Mouse (Mus musculus) hindbrain, embryonic 11.5 days (tissue): Measurements from ENCODE around the gene Arhgef12. TPM values are rescaled to one million over a fixed set of nuclear protein-coding genes. Genes with fewer than 3 reads are reported as not detected.

Experiments
- ATAC-seq: fragments of 200-750 bp; cut with Nextera tagmentation; 2 replicates; pipeline ENCODE4 v1.8.0; 2017; ENCODE audit warnings: mild to moderate bottlenecking, moderate TSS enrichment, moderate library complexity; ENCODE audit not compliant: low FRiP score
- DNase-seq: peaks from one replicate; pipeline ENCODE4 v3.0.0-alpha.2; 2015; ENCODE audit warnings: low spot score
- H3K27ac ChIP-seq: fragments of 300-500 bp; sonication (generic); 2 replicates; pipeline ENCODE4 v1.5.1; 2014; ENCODE audit warnings: mild to moderate bottlenecking, low read depth, low read length
- H3K27me3 ChIP-seq: fragments of 300-500 bp; sonication (generic); 2 replicates; pipeline ENCODE4 v1.6.1; 2014; ENCODE audit warnings: mild to moderate bottlenecking, low read length, moderate library complexity, mixed read lengths; ENCODE audit not compliant: control insufficient read depth, insufficient read depth
- H3K36me3 ChIP-seq: fragments of 300-500 bp; sonication (generic); 2 replicates; pipeline ENCODE4 v1.6.1; 2014; ENCODE audit warnings: mild to moderate bottlenecking, low read length, moderate library complexity, mixed read lengths; ENCODE audit not compliant: control insufficient read depth, insufficient read depth
- H3K4me1 ChIP-seq: fragments of 300-500 bp; sonication (generic); replicated peaks from 2 replicates; pipeline ENCODE4 v1.6.1; 2014; ENCODE audit warnings: low read length, mixed read lengths; ENCODE audit not compliant: control insufficient read depth, insufficient read depth
- H3K4me2 ChIP-seq: fragments of 300-500 bp; sonication (generic); replicated peaks from 2 replicates; pipeline ENCODE4 v1.6.1; 2014; ENCODE audit warnings: mild to moderate bottlenecking, low read depth, low read length
- H3K4me3 ChIP-seq: fragments of 300-500 bp; sonication (generic); 2 replicates; pipeline ENCODE4 v1.5.1; 2014; ENCODE audit warnings: low read depth, low read length
- H3K9ac ChIP-seq: fragments of 300-500 bp; sonication (generic); 2 replicates; pipeline ENCODE4 v1.6.1; 2014; ENCODE audit warnings: low read depth, low read length
- H3K9me3 ChIP-seq: fragments of 300-500 bp; sonication (generic); 2 replicates; pipeline ENCODE4 v1.6.1; 2016; ENCODE audit warnings: low read length; ENCODE audit not compliant: control insufficient read depth
- WGBS: fragments of 180-500 bp; shearing (Covaris S2); extraction: QIAGEN DNeasy Blood & Tissue Kit; methylation state at CpG from one replicate; pipeline ENCODE4 v1.1.7; 2014; 5-methylcytosine and 5-hydroxymethylcytosine counted together
- polyA plus RNA-seq: library from polyadenylated mRNA; unstranded; fragments of >200 nt; fragmentation: Nextera tagmentation; extraction: Ambion mirVana; gene quantifications from 2 replicates; pipeline ENCODE4 v1.2.1, GENCODE M21; 2014

The Arhgef12 gene
- polyA plus RNA-seq, 1 experiment from 2014 or later = 22.5 TPM

- DNase-seq (no peak), ATAC-seq (no peak)
- no peak overlapping the region for H3K9ac ChIP-seq
- H3K9me3 ChIP-seq = no peaks in the 10 kb centered on the region
- no peaks in the 10 kb centered on the region for H3K27me3 ChIP-seq
- no peak overlapping the region for H3K4me3 ChIP-seq
- whole genome bisulfite sequencing = 94% methylated on average over 1 of the region's 1 CpGs
- H3K4me1 ChIP-seq = no peaks in the 10 kb centered on the region
- no peak overlapping the region for H3K4me2 ChIP-seq
- no peak overlapping the region for H3K27ac ChIP-seq
- no peaks in the 10 kb centered on the region for H3K36me3 ChIP-seq
These were observed 92.2 kb downstream of the Arhgef12 start for GRCm38 (mm10) chr9:43014886-43015285.

GRCm38 (mm10) chr9:43012541-43012940, 94.5 kb downstream of the Arhgef12 start:
- Histone ChIP-seq H3K9me3 (no peaks in the 10 kb centered on the region), H3K4me1 (no peaks in the 10 kb centered on the region), H3K4me2 (no peak overlapping the region), H3K27me3 (no peaks in the 10 kb centered on the region), H3K9ac (no peak overlapping the region), H3K27ac (no peak overlapping the region), H3K4me3 (no peak overlapping the region), H3K36me3 (no peaks in the 10 kb centered on the region)
- WGBS = 91% methylated on average over 5 of the region's 5 CpGs
- ATAC-seq = no peak
- no peak for DNase-seq

- Histone ChIP-seq H3K9ac (no peak overlapping the region), H3K4me2 (no peak overlapping the region), H3K27me3 (no peaks in the 10 kb centered on the region), H3K36me3 (no peaks in the 10 kb centered on the region), H3K9me3 (no peaks in the 10 kb centered on the region), H3K27ac (no peak overlapping the region), H3K4me3 (no peak overlapping the region), H3K4me1 (no peaks in the 10 kb centered on the region)
- WGBS = 76% methylated on average over 4 of the region's 4 CpGs
- ATAC-seq = no peak
- no peak for DNase-seq
These were observed 96.0 kb downstream of the Arhgef12 start for GRCm38 (mm10) chr9:43011061-43011460.

GRCm38 (mm10) chr9:43003881-43004280, 103.2 kb downstream of the Arhgef12 start:
- 94% methylated on average over 5 of the region's 5 CpGs for WGBS
- Histone ChIP-seq H3K4me3 (no peak overlapping the region), H3K4me1 (no peaks in the 10 kb centered on the region), H3K4me2 (no peak overlapping the region), H3K27ac (no peak overlapping the region), H3K9ac (no peak overlapping the region), H3K27me3 (no peaks in the 10 kb centered on the region), H3K36me3 (peaks cover 3% of the 10 kb centered on the region; the same call in 1 of the 2 replicates), H3K9me3 (no peaks in the 10 kb centered on the region)
- no peak for DNase-seq
- no peak for ATAC-seq

GRCm38 (mm10) chr9:43003017-43003416, 104.0 kb downstream of the Arhgef12 start:
- DNase-seq = no peak
- no peak for ATAC-seq
- Histone ChIP-seq H3K4me1 (no peaks in the 10 kb centered on the region), H3K4me3 (no peak overlapping the region), H3K27me3 (no peaks in the 10 kb centered on the region), H3K4me2 (no peak overlapping the region), H3K27ac (no peak overlapping the region), H3K9me3 (no peaks in the 10 kb centered on the region), H3K9ac (no peak overlapping the region), H3K36me3 (peaks cover 3% of the 10 kb centered on the region; the same call in 1 of the 2 replicates)
- WGBS = 93% methylated on average over 4 of the region's 4 CpGs

- Histone ChIP-seq H3K9me3 (no peaks in the 10 kb centered on the region), H3K4me3 (no peak overlapping the region), H3K27me3 (no peaks in the 10 kb centered on the region), H3K4me1 (no peaks in the 10 kb centered on the region), H3K36me3 (peaks cover 1% of the 10 kb centered on the region; the same call in 1 of the 2 replicates), H3K9ac (no peak overlapping the region), H3K4me2 (no peak overlapping the region), H3K27ac (no peak overlapping the region)
- ATAC-seq (no peak), DNase-seq (no peak)
- WGBS = 90% methylated on average over 11 of the region's 11 CpGs
These were observed 106.3 kb downstream of the Arhgef12 start for GRCm38 (mm10) chr9:43000595-43001250.

GRCm38 (mm10) chr9:43000070-43000469, 107.0 kb downstream of the Arhgef12 start:
- Histone ChIP-seq H3K9ac (no peak overlapping the region), H3K27me3 (no peaks in the 10 kb centered on the region), H3K9me3 (no peaks in the 10 kb centered on the region), H3K4me2 (no peak overlapping the region), H3K4me3 (no peak overlapping the region), H3K27ac (no peak overlapping the region), H3K36me3 (0 out of 2 replicates have a peak, but pooled peaks cover 3% of the 10 kb centered on the region), H3K4me1 (no peaks in the 10 kb centered on the region)
- 91% methylated on average over 1 of the region's 1 CpGs for WGBS
- DNase-seq (peak; percentile 72), ATAC-seq (no peak)

- ATAC-seq (no peak), DNase-seq (no peak)
- H3K27ac ChIP-seq = no peak overlapping the region
- 93% methylated on average over 6 of the region's 6 CpGs for WGBS
- no peak overlapping the region for H3K4me3 ChIP-seq
- H3K9me3 ChIP-seq = no peaks in the 10 kb centered on the region
- H3K27me3 ChIP-seq = no peaks in the 10 kb centered on the region
- 0 out of 2 replicates have a peak, but pooled peaks cover 3% of the 10 kb centered on the region for H3K36me3 ChIP-seq
- H3K4me1 ChIP-seq = no peaks in the 10 kb centered on the region
- no peak overlapping the region for H3K9ac ChIP-seq
- H3K4me2 ChIP-seq = no peak overlapping the region
These were observed 109.5 kb downstream of the Arhgef12 start for GRCm38 (mm10) chr9:42997526-42997925.

GRCm38 (mm10) chr9:42995298-42995697, 111.7 kb downstream of the Arhgef12 start:
- H3K9ac ChIP-seq = no peak overlapping the region
- 93% methylated on average over 11 of the region's 11 CpGs for WGBS
- H3K4me3 ChIP-seq = no peak overlapping the region
- ATAC-seq = no peak
- H3K9me3 ChIP-seq = no peaks in the 10 kb centered on the region
- H3K4me1 ChIP-seq = no peaks in the 10 kb centered on the region
- H3K27me3 ChIP-seq = no peaks in the 10 kb centered on the region
- H3K4me2 ChIP-seq = no peak overlapping the region
- H3K27ac ChIP-seq = no peak overlapping the region
- peaks cover 9% of the 10 kb centered on the region; the same call in 1 of the 2 replicates for H3K36me3 ChIP-seq
- DNase-seq = no peak
